ENCODE assay signal across 8 mouse cellular contexts in the genomic region with DNA sequence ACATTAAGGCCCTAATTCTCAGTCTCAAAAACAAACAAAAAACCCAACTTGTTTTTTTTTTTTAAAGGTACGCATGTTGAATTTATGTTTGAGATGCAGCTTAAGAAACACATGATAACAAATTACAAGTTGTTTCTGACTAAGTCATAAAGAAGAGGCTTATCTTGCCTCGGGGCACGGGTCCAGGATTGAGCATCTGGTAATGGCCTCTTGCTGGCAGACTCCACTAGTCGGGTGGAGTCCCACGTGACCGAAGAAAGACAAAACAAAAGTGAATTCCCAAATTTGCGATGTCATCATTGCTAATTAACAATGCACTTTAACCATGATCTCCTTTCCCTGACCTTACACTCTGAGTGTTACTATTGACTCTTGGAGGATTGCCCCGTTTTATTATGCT. TPM values are rescaled to one million over a fixed set of nuclear protein-coding genes. Genes with fewer than 3 reads are reported as not detected.
DNase-seq lines count a peak whose midpoint lies in the region; ATAC-seq lines count a peak whose summit lies in the region.
"Had no signal": no experiment of that assay in that cellular context is flagged by ENCODE, and none has a peak within 500 bp of the region (broad histone marks: within the 10 kb centered on the region; RNA-seq: fewer than 3 reads in every experiment).

No protein-coding gene starts in this region.

- no peak overlapping the region for H3K9ac ChIP-seq in kidney, embryonic 15.5 days
- H3K9ac ChIP-seq in forebrain, embryonic 11.5 days (ENCODE audit: low read length), result no peak overlapping the region
- H3K9ac ChIP-seq: limb, embryonic 15.5 days had no signal

- H3K9me3 ChIP-seq in kidney, embryonic 15.5 days (replicated peaks), result 0 out of 2 replicates have a peak, but pooled peaks cover 3% of the 10 kb centered on the region
- H3K9me3 ChIP-seq in forebrain, embryonic 11.5 days (ENCODE audit: control insufficient read depth, low read length), result no peaks in the 10 kb centered on the region
- H3K9me3 ChIP-seq: limb, embryonic 15.5 days had no signal

- no peak for ATAC-seq in kidney, embryonic 15.5 days (replicated peaks; ENCODE audit: low FRiP score)
- ATAC-seq in forebrain, embryonic 11.5 days (replicated peaks; ENCODE audit: low FRiP score), result no peak

- H3K36me3 ChIP-seq in kidney, embryonic 15.5 days, result no peaks in the 10 kb centered on the region
- no peaks in the 10 kb centered on the region for H3K36me3 ChIP-seq in forebrain, embryonic 11.5 days (ENCODE audit: control insufficient read depth, insufficient read depth, low read length)
- H3K36me3 ChIP-seq: limb, embryonic 15.5 days had no signal

- H3K27ac ChIP-seq in kidney, embryonic 15.5 days, result no peak overlapping the region
- H3K27ac ChIP-seq in forebrain, embryonic 11.5 days (ENCODE audit: low read depth, low read length), result no peak overlapping the region
- H3K27ac ChIP-seq: limb, embryonic 15.5 days had no signal

- no peaks in the 10 kb centered on the region for H3K27me3 ChIP-seq in kidney, embryonic 15.5 days
- H3K27me3 ChIP-seq in forebrain, embryonic 11.5 days (ENCODE audit: control insufficient read depth, insufficient read depth, low read length), result no peaks in the 10 kb centered on the region
- H3K27me3 ChIP-seq: limb, embryonic 15.5 days had no signal

- DNase-seq in kidney, postnatal 10 days, result peak; percentile 82
- peak; percentile 76 to 84 for DNase-seq in adrenal gland, postnatal 36 days
- DNase-seq in gastrocnemius, postnatal 36 days, result peak; percentile 56 to 73
- peak; percentile 68 for DNase-seq in ovary, postnatal 14 days (ENCODE audit: low spot score)
- no peak for DNase-seq in left cerebral cortex, adult 8-10 months (ENCODE audit: low spot score in 2 of 2)
- no peak for DNase-seq in forebrain, embryonic 11.5 days (ENCODE audit: low spot score)

- intact Hi-C loops in gastrocnemius, postnatal 36 days (cut with DNase I), result no loop called here

- H3K4me3 ChIP-seq in kidney, embryonic 15.5 days (replicated peaks), result no peak overlapping the region
- no peak overlapping the region for H3K4me3 ChIP-seq in forebrain, embryonic 11.5 days (ENCODE audit: low read depth, low read length)
- H3K4me3 ChIP-seq: limb, embryonic 15.5 days had no signal

- WGBS in kidney, embryonic 15.5 days, result 70% methylated on average over 8 of the region's 8 CpGs
- WGBS in forebrain, embryonic 11.5 days, result 90% methylated on average over 8 of the region's 8 CpGs

- no peak overlapping the region for H3K4me2 ChIP-seq in kidney, embryonic 15.5 days
- H3K4me2 ChIP-seq in forebrain, embryonic 11.5 days (ENCODE audit: low read depth, low read length, severe bottlenecking), result no peak overlapping the region
- H3K4me2 ChIP-seq: limb, embryonic 15.5 days had no signal

- H3K4me1 ChIP-seq in kidney, embryonic 15.5 days, result peaks cover 19% of the 10 kb centered on the region
- H3K4me1 ChIP-seq in forebrain, embryonic 11.5 days (replicated peaks; ENCODE audit: control insufficient read depth, insufficient read depth, low read length), result no peaks in the 10 kb centered on the region

RNA-seq across cellular contexts. Expression of gene Ggt5, which starts 6.8 kb away (rescaled TPM):
- 6.7 and 7.7 TPM in 2 replicates for polyA plus RNA-seq in kidney, embryonic 15.5 days (2015; fragmentation: Nextera tagmentation; extraction: Ambion mirVana)
- total RNA-seq in adrenal gland, postnatal 36 days (2021), result 1 to 10 TPM; 6.5 to 6.6 TPM
- total RNA-seq in gastrocnemius, postnatal 36 days (2021), result 1 to 10 TPM; 3.0 to 5.2 TPM
- total RNA-seq in left cerebral cortex, adult 8-10 months (2022), result 1 to 10 TPM; 1.8 to 3.5 (median 2.4) TPM
- 0.67 and 1.0 TPM in 2 replicates for polyA plus RNA-seq in forebrain, embryonic 11.5 days (2014; fragmentation: Nextera tagmentation; extraction: Ambion mirVana)

RNA-seq across cellular contexts. Expression of gene Ggt1, which starts 34.6 kb away (rescaled TPM):
- polyA plus RNA-seq in kidney, embryonic 15.5 days (2015; fragmentation: Nextera tagmentation; extraction: Ambion mirVana), result 128 and 137 TPM in 2 replicates
- total RNA-seq in adrenal gland, postnatal 36 days (2021), result not detected
- under 1 TPM in 1 of 2 experiments, not detected in 1; 0.33 TPM for total RNA-seq in gastrocnemius, postnatal 36 days (2021)
- total RNA-seq in left cerebral cortex, adult 8-10 months (2022), result 1 to 10 TPM; 2.3 to 5.5 (median 4.5) TPM
- 2.3 and 3.4 TPM in 2 replicates for polyA plus RNA-seq in forebrain, embryonic 11.5 days (2014; fragmentation: Nextera tagmentation; extraction: Ambion mirVana)

RNA-seq across cellular contexts. Expression of gene Lrrc75b, which starts 35.9 kb away (rescaled TPM):
- 3.0 and 3.1 TPM in 2 replicates for polyA plus RNA-seq in kidney, embryonic 15.5 days (2015; fragmentation: Nextera tagmentation; extraction: Ambion mirVana)
- total RNA-seq in adrenal gland, postnatal 36 days (2021), result under 1 TPM; 0.17 to 0.36 TPM
- total RNA-seq in gastrocnemius, postnatal 36 days (2021), result under 1 TPM; 0.20 to 0.64 TPM
- total RNA-seq in left cerebral cortex, adult 8-10 months (2022), result 10 to 100 TPM; 10.9 to 15.5 (median 12.0) TPM
- 2.3 and 3.5 TPM in 2 replicates for polyA plus RNA-seq in forebrain, embryonic 11.5 days (2014; fragmentation: Nextera tagmentation; extraction: Ambion mirVana)

RNA-seq across cellular contexts. Expression of gene Susd2, which starts 47.8 kb away (rescaled TPM):
- 16.5 and 22.6 TPM in 2 replicates for polyA plus RNA-seq in kidney, embryonic 15.5 days (2015; fragmentation: Nextera tagmentation; extraction: Ambion mirVana)
- total RNA-seq in adrenal gland, postnatal 36 days (2021), result 10 to 100 TPM in 1 of 2 experiments, 1 to 10 TPM in 1; 9.7 to 11.0 TPM
- 1 to 10 TPM in 1 of 2 experiments, under 1 TPM in 1; 0.99 to 1.4 TPM for total RNA-seq in gastrocnemius, postnatal 36 days (2021)
- total RNA-seq in left cerebral cortex, adult 8-10 months (2022), result 10 to 100 TPM in 2 of 4 experiments, 1 to 10 TPM in 2; 8.7 to 12.0 (median 10.3) TPM
- 2.0 and 2.3 TPM in 2 replicates for polyA plus RNA-seq in forebrain, embryonic 11.5 days (2014; fragmentation: Nextera tagmentation; extraction: Ambion mirVana)

Comparison
In these comparisons a context has a peak if more than half of its experiments do, and no peak if none do; other contexts are left out.
1. DNase-seq: peak in kidney, postnatal 10 days (single experiment), adrenal gland, postnatal 36 days (2 of 2), gastrocnemius, postnatal 36 days (2 of 2) and ovary, postnatal 14 days (single experiment); none in left cerebral cortex, adult 8-10 months (0 of 2) and forebrain, embryonic 11.5 days (single experiment).
2. RNA of gene Lrrc75b, which starts 35.9 kb away (total RNA-seq): 10.9 to 15.5 TPM in left cerebral cortex, adult 8-10 months; 0.20 to 0.64 TPM in gastrocnemius, postnatal 36 days and 0.17 to 0.36 TPM in adrenal gland, postnatal 36 days; every median in the first group is over 4 times any median in the second.